Mouse (Mus musculus) G1E (cell line): ENCODE results near the gene Sst. TPM values are rescaled to one million over a fixed set of nuclear protein-coding genes. Genes with fewer than 3 reads are reported as not detected.

ENCODE experiments used
- ATAC-seq: 2 replicates; pipeline ENCODE4 v1.8.0; 2016; ENCODE audit warnings: mild to moderate bottlenecking; ENCODE audit not compliant: insufficient number of reproducible peaks, poor library complexity, low FRiP score, severe bottlenecking; ENCODE audit errors: extremely low read depth
- DNase-seq: peaks from one replicate; pipeline ENCODE4 v3.0.0; 2012; ENCODE audit warnings: low spot score
- H3K27me3 ChIP-seq: 2 replicates; pipeline ENCODE4 v1.6.1; 2012; ENCODE audit warnings: mild to moderate bottlenecking, low read length, inconsistent platforms; ENCODE audit not compliant: insufficient read depth
- H3K36me3 ChIP-seq: replicated peaks from 2 replicates; pipeline ENCODE3; 2012; ENCODE audit warnings: mild to moderate bottlenecking, inconsistent platforms
- H3K4me1 ChIP-seq: 2 replicates; pipeline ENCODE4 v1.6.1; 2012; ENCODE audit warnings: low read depth, low read length, inconsistent platforms, mixed read lengths; ENCODE audit not compliant: insufficient read depth
- H3K4me3 ChIP-seq: 2 replicates; pipeline ENCODE4 v1.5.1; 2012; ENCODE audit warnings: low read depth, mild to moderate bottlenecking, inconsistent platforms, low read length, moderate library complexity, mixed read lengths
- H3K9me3 ChIP-seq: replicated peaks from 2 replicates; pipeline ENCODE4 v1.6.1; 2012; ENCODE audit warnings: inconsistent platforms
- CTCF ChIP-seq: IDR thresholded peaks from 2 replicates; pipeline ENCODE4 v1.5.1; 2012; ENCODE audit warnings: low read depth, low read length, inconsistent platforms, mixed read lengths
- GATA1 ChIP-seq: IDR thresholded peaks from 2 replicates; pipeline ENCODE4 v1.6.1; 2012; ENCODE audit warnings: borderline replicate concordance, low read length, inconsistent platforms, mixed read lengths
- GATA2 ChIP-seq: IDR thresholded peaks from 2 replicates; pipeline ENCODE4 v1.6.1; 2012; ENCODE audit warnings: low read depth, low read length, inconsistent platforms, borderline replicate concordance
- POLR2AphosphoS5 ChIP-seq: IDR thresholded peaks from 2 replicates; pipeline ENCODE4 v1.6.1; 2012; ENCODE audit warnings: low read depth, low read length, inconsistent platforms; ENCODE audit not compliant: insufficient replicate concordance
- TAL1 ChIP-seq: conservative IDR thresholded peaks from 2 replicates; pipeline ENCODE4 v1.6.1; 2012; ENCODE audit warnings: low read depth, low read length, inconsistent platforms, mixed read lengths
- polyA plus RNA-seq: library from polyadenylated mRNA; stranded (reverse); fragments of >175 nt; gene quantifications from 2 replicates; pipeline ENCODE4 v1.2.3, GENCODE M21; 2012
- total RNA-seq, 2 experiments: library from RNA; stranded (forward) in 1 of 2; stranded (reverse) in 1 of 2; fragments of 200-1000 nt in 1 of 2; fragments of >200 nt in 1 of 2; fragmentation: Nextera tagmentation in 1 of 2; gene quantifications; 2 replicates each; pipeline ENCODE4 v1.2.3; 2014 to 2017

Gene Sst
- total and polyA plus RNA-seq, 3 experiments, result not detected

- Histone ChIP-seq H3K9me3 (peaks cover 44% of the 10 kb centered on the region), H3K4me3 (no peak overlapping the region), H3K4me1 (no peaks in the 10 kb centered on the region), H3K36me3 (no peaks in the 10 kb centered on the region), H3K27me3 (no peaks in the 10 kb centered on the region)
- ATAC-seq (no peak), DNase-seq (no peak)
- no peak for TF ChIP-seq POLR2AphosphoS5
- no peak for TF ChIP-seq GATA2
- TF ChIP-seq GATA1, result no peak
- no peak for TF ChIP-seq CTCF
- TF ChIP-seq TAL1, result no peak
These were observed 10.7 kb upstream of the Sst start for GRCm38 (mm10) chr16:23901411-23901810.

- Histone ChIP-seq H3K4me1 (no peaks in the 10 kb centered on the region), H3K36me3 (no peaks in the 10 kb centered on the region), H3K4me3 (no peak overlapping the region), H3K9me3 (peaks cover 40% of the 10 kb centered on the region), H3K27me3 (no peaks in the 10 kb centered on the region)
- ATAC-seq (no peak), DNase-seq (no peak)
- TF ChIP-seq GATA2 (no peak), CTCF (no peak), TAL1 (no peak), GATA1 (no peak), POLR2AphosphoS5 (no peak)
These were observed 9.3 kb upstream of the Sst start for GRCm38 (mm10) chr16:23900061-23900460.

- H3K4me1 ChIP-seq, result no peaks in the 10 kb centered on the region
- TF ChIP-seq GATA1, result no peak
- no peak for TF ChIP-seq CTCF
- no peak for TF ChIP-seq TAL1
- no peak for TF ChIP-seq POLR2AphosphoS5
- TF ChIP-seq GATA2, result no peak
- no peak overlapping the region for H3K4me3 ChIP-seq
- ATAC-seq (no peak), DNase-seq (no peak)
- peaks cover 40% of the 10 kb centered on the region for H3K9me3 ChIP-seq
- no peaks in the 10 kb centered on the region for H3K27me3 ChIP-seq
- no peaks in the 10 kb centered on the region for H3K36me3 ChIP-seq
These were observed 8.1 kb upstream of the Sst start for GRCm38 (mm10) chr16:23898840-23899239.

- Histone ChIP-seq H3K4me3 (no peak overlapping the region), H3K27me3 (no peaks in the 10 kb centered on the region), H3K9me3 (peaks cover 42% of the 10 kb centered on the region), H3K36me3 (no peaks in the 10 kb centered on the region), H3K4me1 (no peaks in the 10 kb centered on the region)
- DNase-seq (no peak), ATAC-seq (no peak)
- TF ChIP-seq TAL1, result no peak
- TF ChIP-seq GATA1, result no peak
- TF ChIP-seq CTCF, result no peak
- no peak for TF ChIP-seq GATA2
- TF ChIP-seq POLR2AphosphoS5, result no peak
These were observed 7.3 kb upstream of the Sst start for GRCm38 (mm10) chr16:23897984-23898586.

GRCm38 (mm10) chr16:23897486-23897885 lies 6.7 kb upstream of the Sst start:
- TF ChIP-seq CTCF, result no peak
- no peak for TF ChIP-seq POLR2AphosphoS5
- TF ChIP-seq TAL1, result no peak
- no peak for TF ChIP-seq GATA2
- TF ChIP-seq GATA1, result no peak
- no peak for DNase-seq
- H3K9me3 ChIP-seq, result peaks cover 43% of the 10 kb centered on the region
- no peaks in the 10 kb centered on the region for H3K36me3 ChIP-seq
- ATAC-seq, result no peak
- no peaks in the 10 kb centered on the region for H3K27me3 ChIP-seq
- no peak overlapping the region for H3K4me3 ChIP-seq
- no peaks in the 10 kb centered on the region for H3K4me1 ChIP-seq

- no peaks in the 10 kb centered on the region for H3K36me3 ChIP-seq
- no peak for DNase-seq
- ATAC-seq, result no peak
These were observed 4.4 kb upstream of the Sst start for GRCm38 (mm10) chr16:23895135-23895534.

More at GRCm38 (mm10) chr16:23895135-23895534, 4.4 kb upstream of the Sst start:
- Histone ChIP-seq H3K27me3 (no peaks in the 10 kb centered on the region), H3K4me3 (no peak overlapping the region), H3K4me1 (no peaks in the 10 kb centered on the region), H3K9me3 (peaks cover 46% of the 10 kb centered on the region)
- TF ChIP-seq POLR2AphosphoS5 (no peak), TAL1 (no peak), GATA2 (no peak), CTCF (no peak), GATA1 (no peak)
